Mouse (Mus musculus) lung, adult 2 months (tissue): ENCODE measurements around the gene Inava.

Source experiments
- CTCF ChIP-seq: fragments of 200-500 bp; IDR thresholded peaks from 2 replicates; pipeline ENCODE4 v1.5.1; 2011; ENCODE audit warnings: mild to moderate bottlenecking, low read length, control low read depth; ENCODE audit not compliant: insufficient read depth
- POLR2A ChIP-seq: fragments of 200-500 bp; IDR thresholded peaks from 2 replicates; pipeline ENCODE4 v1.6.1; 2011; ENCODE audit warnings: low read depth, mild to moderate bottlenecking, control low read depth, low read length, borderline replicate concordance; ENCODE audit errors: extremely low read depth

DNA sequence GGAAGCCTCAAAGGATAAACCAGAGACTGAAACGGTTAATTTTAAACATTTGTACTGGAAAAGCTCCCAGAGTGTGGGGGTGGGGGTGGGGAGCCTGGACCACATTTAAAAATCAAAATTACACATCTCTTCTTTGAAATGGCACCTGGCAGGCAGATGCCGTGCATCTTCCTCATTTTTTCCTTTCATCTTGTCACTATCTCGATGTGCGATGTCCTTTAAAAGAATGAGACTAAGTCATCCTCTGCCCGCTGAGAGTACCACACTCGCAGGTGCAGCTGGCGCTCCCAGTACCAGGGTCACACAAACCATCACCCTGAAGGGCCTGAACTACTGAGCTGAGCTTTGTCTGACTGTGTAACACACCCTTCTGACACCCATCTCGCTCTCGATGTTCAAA is 24.4 kb upstream of the Inava start:
- TF ChIP-seq CTCF (no peak), POLR2A (no peak)
